Mouse (Mus musculus) adrenal gland, postnatal 4 days (tissue): ENCODE results near the gene Mmrn2. TPM values are rescaled to one million over a fixed set of nuclear protein-coding genes. Genes with fewer than 3 reads are reported as not detected.

Source experiments
- DNase-seq, 2 experiments: peaks; one replicate each; pipeline ENCODE4 v3.0.0; 2021 to 2022; ENCODE audit warnings: low spot score in 2 of 2, mixed read lengths in 2 of 2
- long read RNA-seq, 2 experiments: library from polyadenylated mRNA; stranded (forward); transcript quantifications; one replicate each; pipeline ENCODE4 v2.0.0; 2021
- total RNA-seq, 2 experiments: library from RNA; stranded (reverse); gene quantifications; 2 replicates each; pipeline ENCODE4 v1.2.3; 2021

Gene Mmrn2
- 10 to 100 TPM; 26.0 to 28.3 TPM for total RNA-seq
- long read RNA-seq, experiment 1, transcript Mmrn2-201 (7 exons, 3,974 nt) = major isoform, 7 of 12 reads
- long read RNA-seq, experiment 1, partial matches to known transcripts = 3 of 12 reads
- long read RNA-seq, experiment 1, other reads (novel, unspliced or antisense) = 2 of 12 reads
- long read RNA-seq, experiment 2, transcript Mmrn2-201 (7 exons, 3,974 nt) = major isoform, 27 of 44 reads
- long read RNA-seq, experiment 2, partial matches to known transcripts = 16 of 44 reads
- long read RNA-seq, experiment 2, other reads (novel, unspliced or antisense) = 1 of 44 reads

DNA sequence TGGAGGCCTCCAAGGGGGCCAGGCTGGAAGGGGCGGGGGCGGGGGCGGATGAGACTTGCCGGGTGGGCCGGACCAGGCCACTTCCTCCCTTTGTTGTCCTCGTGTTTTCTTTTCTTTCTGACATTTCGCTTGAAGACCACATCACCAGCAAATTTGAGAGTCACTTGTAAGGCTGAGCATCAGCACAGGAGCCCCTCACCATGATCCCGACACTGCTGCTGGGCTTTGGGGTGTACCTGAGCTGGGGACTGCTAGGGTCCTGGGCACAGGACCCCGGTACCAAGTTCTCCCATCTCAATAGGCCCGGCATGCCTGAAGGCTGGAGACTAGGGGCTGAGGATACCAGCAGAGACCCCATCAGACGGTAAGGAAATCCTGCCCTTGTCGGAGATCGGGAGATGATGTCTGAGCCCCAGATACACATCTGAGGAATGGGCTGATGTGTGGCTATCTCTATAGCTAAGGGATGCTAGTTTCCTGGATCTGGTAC lies at the start of gene Mmrn2:
TSS of gene Mmrn2 (plus strand) at position 51 of the 490 bp plus-strand sequence.
- no peak for DNase-seq

DNA sequence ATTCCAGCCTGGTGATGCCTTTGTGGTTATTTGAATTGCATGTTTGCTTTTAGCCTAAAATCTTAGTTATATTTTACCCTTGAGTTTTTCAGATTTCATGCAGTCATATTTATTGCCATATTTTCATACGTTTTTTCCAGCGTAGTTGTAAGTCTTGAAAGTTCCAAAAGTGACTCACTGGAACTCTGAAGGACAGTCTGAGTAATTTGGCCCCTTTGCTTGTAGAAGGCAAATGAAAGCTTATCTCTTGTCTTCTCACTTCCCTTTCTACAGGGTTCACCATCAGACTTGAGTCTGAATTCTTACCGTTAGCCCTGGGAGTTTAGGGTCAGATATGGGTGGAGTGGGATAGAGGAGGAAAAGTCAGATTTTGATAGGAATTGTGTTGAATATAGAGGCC lies 48.7 kb upstream of the Mmrn2 start:
- no peak for DNase-seq

DNA sequence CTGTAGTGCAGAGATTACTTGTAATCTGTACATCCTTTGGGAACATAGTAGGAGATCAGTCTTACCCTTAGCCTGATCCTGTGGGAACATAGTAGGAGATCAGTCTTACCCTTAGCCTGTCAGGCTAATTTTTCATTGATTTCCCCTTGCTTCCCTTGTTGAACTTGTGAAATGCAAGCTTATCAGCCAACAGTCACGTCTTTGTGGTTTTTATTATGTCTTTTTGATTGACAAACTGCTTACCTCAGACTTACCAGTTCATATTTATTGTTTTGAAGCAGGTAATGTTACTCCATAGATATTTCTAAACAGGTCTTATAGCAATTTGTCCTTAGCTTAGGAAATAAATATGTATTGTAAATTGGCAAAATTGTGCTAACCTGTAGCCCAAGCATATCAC lies 47.6 kb upstream of the Mmrn2 start:
- no peak for DNase-seq

DNA sequence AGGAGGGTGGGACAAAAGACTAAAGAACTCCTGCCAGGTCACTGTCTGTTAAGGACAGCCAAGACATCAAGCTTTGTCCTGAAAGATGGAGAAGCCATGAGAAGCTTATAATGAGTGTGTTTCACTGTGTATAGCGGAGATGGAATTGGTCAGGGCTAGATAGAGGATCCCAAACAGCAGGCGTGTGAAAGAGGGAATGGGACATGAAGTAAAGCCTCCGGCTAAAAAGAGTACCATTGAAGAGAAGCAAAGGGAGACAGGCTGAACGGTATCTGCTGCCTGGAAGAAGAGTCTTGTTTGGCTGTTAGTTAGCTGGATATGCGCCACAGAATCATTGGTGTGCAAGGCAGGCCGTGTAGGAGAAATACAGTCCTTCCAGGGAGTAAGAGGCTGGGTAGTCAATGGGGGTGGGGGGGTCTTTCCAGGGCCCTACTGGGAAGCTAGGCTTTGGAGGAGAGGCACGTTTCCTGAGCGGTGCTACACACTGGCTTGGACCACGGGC lies 44.6 kb upstream of the Mmrn2 start:
- DNase-seq = no peak

DNA sequence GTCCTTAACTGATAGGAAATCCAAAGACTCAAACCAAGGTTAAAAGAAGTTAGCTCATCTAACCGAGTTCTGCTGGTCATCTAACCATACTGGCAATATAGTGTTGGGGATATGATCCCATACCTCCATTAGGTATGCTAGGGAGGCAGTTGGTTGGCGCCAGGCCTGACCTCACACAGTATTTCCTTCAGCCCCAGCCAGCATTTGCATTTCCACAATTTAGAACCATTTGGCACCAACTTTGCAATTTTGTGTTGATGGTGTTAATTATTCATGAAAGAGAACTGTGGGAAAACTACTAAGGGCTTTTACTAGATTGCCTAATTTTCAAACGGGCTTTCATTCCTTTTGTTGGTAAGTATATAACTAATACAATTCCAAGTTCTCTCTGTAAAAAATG lies 43.4 kb upstream of the Mmrn2 start:
- no peak for DNase-seq

DNA sequence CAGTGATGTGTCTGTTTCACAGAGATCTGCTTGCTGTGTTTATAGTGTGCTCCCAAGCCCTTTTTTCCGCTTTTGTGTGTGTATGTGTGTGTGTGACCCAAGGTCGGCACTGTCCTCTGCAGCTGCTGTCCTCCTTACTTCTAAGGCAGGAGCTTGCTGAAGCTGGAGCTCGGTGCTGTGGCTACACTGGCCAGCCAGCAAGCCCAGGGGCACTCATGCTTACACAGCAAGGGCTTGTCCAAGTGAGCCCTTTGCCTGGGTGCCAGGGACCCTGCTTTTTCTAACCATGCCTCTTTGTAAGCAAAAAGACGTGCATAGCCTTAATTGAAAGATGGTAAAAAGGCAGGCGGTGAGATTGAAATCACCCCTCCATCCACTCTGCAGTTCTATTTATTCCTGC lies 42.8 kb upstream of the Mmrn2 start:
- no peak for DNase-seq

DNA sequence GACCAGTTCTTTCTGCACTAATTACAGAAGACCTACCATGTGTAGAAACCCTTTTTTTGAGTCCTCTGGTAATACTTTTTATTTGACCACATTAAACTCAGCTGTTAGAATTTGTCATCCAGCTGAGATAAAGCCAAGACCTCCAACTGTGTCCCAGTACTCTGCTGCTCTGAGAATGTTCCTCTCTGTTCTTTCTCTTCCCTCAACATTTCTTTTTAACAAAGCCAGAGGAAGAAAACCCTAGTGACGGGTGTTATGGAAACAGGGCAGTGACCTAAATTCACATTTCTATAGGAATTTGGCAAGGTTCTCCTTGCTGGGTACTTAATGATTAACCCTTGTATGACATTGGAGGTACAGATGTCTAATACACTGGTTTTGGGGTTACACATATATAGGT lies 35.8 kb upstream of the Mmrn2 start:
- no peak for DNase-seq

DNA sequence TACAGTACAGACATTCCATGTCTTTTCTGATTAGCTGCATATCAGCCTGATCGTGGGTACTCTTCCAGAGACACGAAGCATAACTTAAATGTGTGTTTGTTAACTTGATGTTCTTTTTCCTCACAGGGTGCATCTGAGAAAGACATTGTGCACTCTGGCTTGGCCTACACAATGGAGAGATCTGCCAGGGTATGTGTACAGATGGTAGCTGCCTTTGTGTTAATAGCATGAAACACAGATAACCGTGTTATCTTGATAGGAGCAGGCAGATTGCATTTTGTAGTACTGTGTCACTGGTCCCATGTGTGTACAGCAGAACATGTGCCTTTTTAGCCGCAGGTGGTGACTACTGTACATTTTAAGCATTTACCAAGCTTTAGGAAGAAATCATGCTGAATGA lies 33.3 kb upstream of the Mmrn2 start:
- no peak for DNase-seq

DNA sequence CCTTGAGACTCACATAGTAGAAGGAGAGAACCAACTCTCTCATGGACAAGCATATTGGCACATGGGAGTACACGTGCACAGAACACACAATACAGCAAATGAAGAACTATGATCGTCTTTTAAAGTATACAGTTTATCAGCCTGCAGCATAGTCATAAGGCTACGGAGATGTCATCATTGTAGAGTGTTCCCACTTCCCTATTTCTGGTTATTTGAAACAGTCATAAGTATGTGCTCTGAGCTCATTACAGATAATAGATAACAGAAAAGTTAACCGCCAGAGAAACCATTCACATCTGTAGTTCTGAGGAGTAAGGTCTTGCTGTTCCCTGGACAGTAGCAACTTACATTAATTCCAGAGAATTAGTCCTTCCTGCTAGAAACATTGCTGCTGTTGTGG lies 32.2 kb upstream of the Mmrn2 start:
- DNase-seq = no peak

DNA sequence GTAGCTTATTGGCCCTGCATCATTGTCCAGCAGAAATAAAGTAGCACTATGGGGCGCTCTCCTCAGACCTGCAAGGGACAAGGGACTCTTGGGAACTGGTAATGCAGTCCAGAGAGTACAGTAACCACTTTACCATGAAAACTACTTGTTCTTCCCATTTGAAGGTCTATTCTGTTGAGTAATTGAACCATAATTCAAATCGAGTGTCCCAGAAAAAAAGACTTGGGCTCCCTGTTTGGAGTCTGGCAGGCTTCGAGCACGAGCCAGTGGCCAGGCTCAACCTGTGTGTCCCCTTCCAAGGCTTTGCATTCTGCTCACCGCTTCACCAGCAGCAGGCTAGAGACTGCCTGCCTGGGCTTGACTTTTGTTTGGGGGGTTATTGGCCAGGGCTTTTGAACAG lies 30.9 kb upstream of the Mmrn2 start:
- no peak for DNase-seq

DNA sequence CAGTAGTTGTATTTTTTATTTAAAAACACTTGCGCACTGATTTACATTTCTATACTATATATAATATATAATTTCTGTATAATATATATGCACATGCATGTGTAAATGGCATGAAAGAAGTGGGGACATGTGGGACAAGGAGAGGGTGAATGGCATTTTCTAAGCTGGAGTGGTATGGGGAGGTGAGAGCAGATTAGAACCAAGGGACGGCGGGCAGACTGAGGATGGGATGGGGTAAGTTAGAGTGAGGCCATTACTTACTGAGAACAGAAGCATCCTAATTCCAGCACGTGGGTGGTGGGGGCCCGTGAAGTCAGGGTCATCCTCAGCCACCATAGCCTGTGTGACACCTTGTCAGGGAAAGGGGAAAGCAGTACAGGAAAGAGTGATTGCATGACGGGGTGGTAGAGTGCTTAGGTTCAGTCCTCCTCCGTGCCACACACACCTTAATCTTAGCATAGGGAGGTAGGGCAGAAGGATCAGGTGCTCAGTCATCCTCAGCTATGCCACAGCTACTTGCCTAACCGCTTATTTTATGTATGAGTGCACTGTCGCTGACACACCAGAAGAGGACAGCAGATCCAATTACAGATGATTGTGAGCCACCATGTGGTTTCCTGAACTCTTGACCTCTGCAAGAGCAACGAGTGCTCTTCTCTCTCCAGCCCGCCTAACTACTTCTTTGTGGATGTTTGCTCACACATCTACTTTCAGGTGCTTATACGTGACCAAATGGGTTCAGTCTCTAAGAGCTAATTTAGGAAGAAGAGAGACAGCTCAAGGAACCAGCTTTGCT lies 29.3 kb upstream of the Mmrn2 start:
- no peak for DNase-seq

DNA sequence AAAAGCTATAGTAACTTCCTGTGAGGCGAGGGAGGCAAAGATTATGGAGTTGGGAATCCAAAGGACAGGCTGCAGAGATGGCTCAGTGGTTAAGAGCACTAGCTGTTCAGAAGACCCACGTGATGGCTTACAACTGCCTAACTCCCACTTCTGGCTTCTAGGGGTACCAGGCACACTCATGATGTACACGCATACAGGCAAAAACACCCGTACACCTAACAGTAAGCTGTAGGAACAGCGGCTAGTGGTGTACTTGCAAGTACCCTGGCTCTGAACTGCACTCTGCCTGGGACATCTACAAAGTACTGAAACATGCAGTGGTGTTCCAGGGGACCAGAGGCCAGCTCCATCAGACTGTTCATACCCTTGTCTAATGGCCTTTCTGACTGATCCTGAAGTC lies 28.2 kb upstream of the Mmrn2 start:
- no peak for DNase-seq

DNA sequence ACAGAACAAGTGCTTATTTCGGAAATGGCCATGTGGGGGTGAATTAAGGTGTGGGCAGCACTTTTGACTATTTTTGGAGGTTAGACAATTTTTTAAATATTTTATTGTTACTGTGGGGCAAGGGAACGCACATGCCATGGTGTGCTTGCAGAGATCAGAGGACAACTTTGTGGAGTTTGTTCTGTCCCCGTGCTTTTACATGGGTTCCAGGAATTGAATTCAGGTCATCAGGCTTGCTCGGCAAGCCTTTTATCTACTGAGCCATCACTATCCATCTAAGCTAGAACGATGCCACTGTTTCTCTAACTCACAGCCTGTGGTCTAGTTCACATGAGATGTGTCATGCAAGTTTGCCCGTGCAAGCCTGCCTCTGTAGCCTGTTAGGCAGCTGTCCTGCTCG lies 27.0 kb upstream of the Mmrn2 start:
- DNase-seq = no peak

DNA sequence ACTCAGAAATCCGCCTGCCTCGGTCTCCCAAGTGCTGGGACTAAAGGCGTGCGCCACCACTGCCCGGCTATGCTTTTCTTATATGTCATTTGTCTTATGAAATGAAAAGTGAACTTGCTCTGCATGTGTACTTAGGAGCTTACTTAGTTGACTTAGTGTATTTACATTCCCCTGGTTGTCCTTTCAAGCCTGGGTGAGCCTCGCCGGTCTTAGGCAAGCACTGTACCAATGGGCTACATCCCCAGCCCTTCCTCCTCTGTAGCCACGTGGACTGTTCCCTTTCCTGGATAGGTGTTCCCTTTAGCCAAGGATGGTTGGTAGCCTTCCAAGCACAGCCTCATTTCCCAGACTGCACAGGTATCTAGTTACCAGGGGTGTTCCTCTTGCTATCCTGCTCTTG lies 26.3 kb upstream of the Mmrn2 start:
- no peak for DNase-seq

DNA sequence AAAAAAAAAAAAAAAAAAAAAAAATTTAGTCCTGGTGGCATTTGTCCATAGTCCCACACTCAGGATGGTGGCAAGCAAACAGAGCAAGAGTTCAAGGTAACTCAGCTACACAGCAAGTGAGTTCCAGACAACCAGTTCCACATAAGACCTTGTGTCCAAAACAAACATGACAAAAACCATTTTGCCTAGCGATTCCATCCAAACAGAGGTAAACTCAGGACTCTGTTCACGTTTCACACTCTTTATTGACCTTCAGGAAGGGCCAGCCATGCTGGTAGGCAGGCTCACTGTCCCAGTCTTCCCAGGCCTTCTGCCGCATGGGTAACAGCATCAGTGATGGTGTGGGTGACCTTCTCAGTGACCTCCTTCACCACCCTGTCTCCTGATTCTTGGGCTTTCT lies 23.6 kb upstream of the Mmrn2 start:
- no peak for DNase-seq

DNA sequence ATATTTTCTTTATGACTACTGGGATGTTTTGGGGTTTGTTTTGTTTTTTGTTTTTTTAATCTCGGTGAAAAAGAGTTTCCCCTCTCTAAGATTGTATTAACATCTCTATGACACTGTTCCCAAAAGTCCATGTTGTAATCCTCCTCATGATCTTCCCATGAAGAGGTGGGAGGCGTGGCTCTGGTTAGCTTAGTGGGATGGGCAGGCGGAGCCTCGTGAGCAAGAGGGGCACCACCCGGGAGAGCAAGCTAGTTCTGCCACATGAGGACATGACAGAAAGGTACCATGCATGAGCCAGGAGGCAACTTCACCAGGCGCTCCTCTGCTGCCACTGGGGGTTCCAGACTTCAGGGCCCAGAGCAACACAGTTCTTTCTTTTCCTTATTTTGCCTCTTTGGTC lies 22.7 kb upstream of the Mmrn2 start:
- no peak for DNase-seq

DNA sequence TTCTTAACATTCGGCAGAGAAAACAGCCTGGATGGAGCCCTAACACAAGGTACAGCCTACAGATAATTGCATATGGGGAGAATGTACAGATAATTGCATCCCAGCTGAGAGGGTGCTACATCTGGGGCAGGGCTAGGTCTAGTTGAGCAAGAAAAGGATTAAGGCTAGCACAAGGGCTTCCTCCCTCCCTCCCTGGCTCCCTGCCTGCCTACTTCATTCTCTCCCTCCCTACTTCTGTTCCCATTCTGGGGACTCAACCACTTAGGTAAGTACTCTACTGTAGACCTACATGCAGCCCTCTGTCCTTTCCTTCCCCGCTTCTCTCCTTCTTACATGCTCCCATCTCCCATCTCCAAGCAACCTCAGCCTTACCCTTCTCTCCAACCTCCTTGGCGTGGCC lies 21.9 kb upstream of the Mmrn2 start:
- DNase-seq = no peak

DNA sequence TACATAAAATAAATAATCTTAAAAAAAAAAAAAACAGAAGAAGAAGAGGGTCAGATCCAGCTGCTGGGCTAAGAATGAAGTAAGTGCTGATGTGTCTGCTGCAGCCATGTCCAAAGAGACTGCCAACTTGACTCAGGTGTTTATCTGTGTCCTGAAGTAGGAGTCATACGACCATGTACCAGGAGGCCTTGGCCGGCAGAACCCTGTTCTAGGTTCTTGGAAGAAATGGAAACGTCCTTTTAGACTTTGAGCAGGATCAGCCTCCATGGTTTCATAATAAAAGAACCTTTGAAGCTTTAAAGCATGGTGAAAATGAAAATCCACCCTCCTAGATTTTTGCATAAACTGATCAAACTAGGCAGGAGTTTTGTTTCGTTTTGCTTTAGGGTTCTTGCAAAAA lies 20.8 kb upstream of the Mmrn2 start:
- DNase-seq = no peak

DNA sequence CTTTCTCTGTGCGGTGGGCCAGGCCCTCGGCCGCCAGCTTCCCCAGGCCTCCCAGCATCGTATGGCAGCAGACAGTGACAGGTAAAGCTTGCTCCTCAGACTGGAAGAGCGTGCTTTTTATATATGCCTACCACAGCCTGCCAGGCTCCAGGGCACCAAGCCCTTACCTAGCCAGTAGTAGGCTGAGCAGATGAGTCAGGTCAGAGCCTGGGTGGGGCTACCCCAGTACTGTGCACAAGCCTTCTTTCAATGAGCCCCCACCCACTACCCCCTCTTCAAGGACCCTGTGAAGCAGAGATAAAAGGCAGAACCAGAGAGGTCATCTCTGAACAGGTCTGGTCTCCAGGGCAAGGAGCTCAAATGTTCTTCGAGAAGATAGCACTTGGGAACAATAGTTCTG lies 20.0 kb upstream of the Mmrn2 start, which contains the start of gene Fam25c:
TSS of gene Fam25c (minus strand) at position 133 of the 400 bp plus-strand sequence.
- DNase-seq = no peak

DNA sequence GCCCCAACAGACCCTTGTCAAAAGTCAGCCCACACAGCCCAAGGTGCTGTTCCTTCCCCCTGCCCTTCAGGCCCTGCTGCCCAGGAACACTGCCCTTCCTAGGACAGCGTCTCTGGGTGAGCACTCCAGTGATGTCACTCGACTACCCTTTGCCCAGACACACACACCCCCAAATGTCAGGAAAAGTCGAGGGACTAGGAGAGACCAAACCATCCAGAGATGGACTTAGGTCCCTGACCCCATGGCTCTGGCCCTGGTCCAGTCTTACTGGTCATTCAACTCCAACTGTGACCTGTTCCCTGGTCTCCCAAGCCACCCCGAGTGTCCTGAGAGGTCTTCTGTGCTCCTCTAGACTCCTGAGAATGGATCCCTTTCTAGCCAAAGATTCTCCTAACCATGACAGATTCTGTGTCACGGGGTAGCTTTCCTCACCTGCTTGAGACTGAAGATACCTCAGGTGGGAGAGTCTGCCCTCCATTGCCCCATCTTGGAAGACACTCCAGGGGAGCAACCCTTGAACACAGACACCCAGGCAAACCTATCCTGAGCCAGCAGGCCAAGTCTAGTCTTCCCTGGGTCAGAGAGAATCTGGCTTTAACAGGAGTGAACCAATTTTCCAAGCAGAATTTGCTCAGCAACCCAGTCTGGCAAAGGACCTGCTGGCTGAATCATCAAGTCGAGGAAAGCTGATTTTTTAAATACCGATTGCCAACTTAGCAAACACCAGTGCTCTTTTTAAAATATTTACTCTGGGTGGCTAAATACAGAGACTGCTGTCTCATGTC lies 17.4 kb upstream of the Mmrn2 start:
- DNase-seq = no peak

DNA sequence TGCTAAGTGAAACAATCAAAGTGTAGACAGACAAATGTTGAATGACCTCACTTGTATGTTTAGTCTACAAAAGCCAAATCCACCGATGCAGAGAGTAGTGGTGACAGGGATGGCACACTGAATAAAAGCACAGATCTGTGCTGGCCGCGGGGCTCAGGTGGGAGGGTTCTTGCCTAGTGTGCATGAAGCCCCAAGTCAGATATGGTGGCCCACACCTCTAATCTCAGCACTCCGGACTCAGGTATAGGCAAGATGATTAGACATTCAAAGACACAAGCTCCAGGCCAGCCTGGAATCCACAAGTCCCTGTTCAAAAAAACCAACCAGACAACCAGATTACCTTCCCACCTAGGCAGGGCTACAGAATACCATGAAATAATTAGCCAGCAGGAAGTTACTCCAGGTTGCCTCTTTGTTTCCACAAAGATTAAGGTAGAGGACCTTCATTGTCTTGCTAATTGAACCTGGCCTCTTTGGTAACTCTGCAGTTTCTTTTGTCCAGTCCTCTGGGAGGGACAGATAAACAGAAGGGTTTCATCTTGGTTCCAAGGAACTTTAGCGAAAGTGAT lies 15.5 kb upstream of the Mmrn2 start:
- DNase-seq = no peak
